Mouse (Mus musculus): ENCODE measurements at regions not wholly inside any gene's neighbourhood (a gene's known extent, or its start where the extent isn't known, plus 50 kb on each side); places are given as distances from the start of the nearest gene placed in this dataset.

DNA sequence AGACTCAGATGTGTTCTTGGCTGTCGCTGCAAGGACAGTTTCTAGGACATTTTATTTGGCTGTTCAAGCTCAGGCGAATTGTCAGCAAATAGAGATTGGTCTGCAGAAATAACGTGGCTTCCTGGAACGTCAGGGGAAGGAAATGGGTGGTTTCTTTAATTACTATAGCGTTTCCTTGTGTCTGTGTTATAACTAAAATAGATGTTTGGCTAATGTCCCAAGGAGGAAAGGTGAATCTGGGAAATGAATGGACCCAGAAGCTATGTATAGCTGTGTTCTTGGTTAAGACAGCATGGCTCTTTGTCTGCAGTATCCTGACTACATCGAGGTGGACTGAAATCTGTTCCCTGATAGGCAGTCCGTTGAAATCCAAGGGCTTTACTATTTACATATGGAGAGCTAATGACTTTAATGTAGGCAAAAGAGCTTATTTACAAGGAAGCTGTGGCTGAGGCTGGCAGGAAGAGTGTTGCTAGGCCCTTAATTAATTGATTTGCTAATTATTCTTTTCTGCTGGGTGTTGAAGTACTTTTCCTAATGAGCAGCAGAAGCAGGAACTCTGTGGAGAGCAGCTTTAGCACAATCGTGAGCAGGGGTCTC, 136.9 kb upstream of the Rap1b start:
- Histone ChIP-seq H3K4me3 (replicated peaks in 1 of 3; ENCODE audit: low read depth in 2 of 3, low read length in 2 of 3, poor library complexity in 1 of 3) (no peak overlapping the region), H3K9ac (ENCODE audit: insufficient read depth, low read depth) (no peak overlapping the region), H3K79me2 (replicated peaks; ENCODE audit: control insufficient read depth, extremely low read depth, insufficient read depth, poor library complexity, severe bottlenecking) (no peaks in the 10 kb centered on the region), H3K9me3 (replicated peaks; ENCODE audit: low read length) (no peaks in the 10 kb centered on the region), H3K4me1 (ENCODE audit: control insufficient read depth in 1 of 2, insufficient read depth in 2 of 2) (peaks cover 13 to 20% of the 10 kb centered on the region in 2 experiments), H3K36me3 (replicated peaks in 1 of 2; ENCODE audit: control insufficient read depth in 1 of 2, insufficient read depth in 1 of 2, low read length in 1 of 2) (no peaks in the 10 kb centered on the region), H3K27ac (ENCODE audit: insufficient read depth, low read depth) (no peak overlapping the region), H3K4me2 (ENCODE audit: insufficient read depth, low read depth, poor library complexity, severe bottlenecking) (no peak overlapping the region), H3K27me3 (replicated peaks) (no peaks in the 10 kb centered on the region)
- DNase-seq (ENCODE audit: extremely low read depth), result no peak
- dilution Hi-C loops (cut with MboI; ENCODE audit: extremely low pct_ligation_motif_present, extremely low pct_unique_long_range_greater_than_20kb, low sequenced_read_pairs) (no loop called here), in situ Hi-C loops (cut with MboI; ENCODE audit: low pct_ligation_motif_present, low pct_unique_long_range_greater_than_20kb, low sequenced_read_pairs) (no loop called here)
- TF ChIP-seq ELF1 (IDR thresholded peaks at IDR 0.05; ENCODE audit: low read depth, low read length), result no peak
- TF ChIP-seq E2F4 (IDR thresholded peaks at IDR 0.05; ENCODE audit: insufficient replicate concordance, low read depth, low read length), result no peak
- no peak for TF ChIP-seq POLR2A (IDR thresholded peaks at IDR 0.05; ENCODE audit: low read depth, low read length)
- TF ChIP-seq TCF12 (IDR thresholded peaks at IDR 0.05; ENCODE audit: low read depth, low read length), result no peak
- no peak for TF ChIP-seq ZC3H11A (IDR thresholded peaks at IDR 0.05; ENCODE audit: low read depth, low read length)
- no peak for TF ChIP-seq USF1 (IDR thresholded peaks at IDR 0.05; ENCODE audit: low read depth, low read length)
- TF ChIP-seq ETS1 (conservative IDR thresholded peaks at IDR 0.05; ENCODE audit: low read depth, low read length), result no peak

DNA sequence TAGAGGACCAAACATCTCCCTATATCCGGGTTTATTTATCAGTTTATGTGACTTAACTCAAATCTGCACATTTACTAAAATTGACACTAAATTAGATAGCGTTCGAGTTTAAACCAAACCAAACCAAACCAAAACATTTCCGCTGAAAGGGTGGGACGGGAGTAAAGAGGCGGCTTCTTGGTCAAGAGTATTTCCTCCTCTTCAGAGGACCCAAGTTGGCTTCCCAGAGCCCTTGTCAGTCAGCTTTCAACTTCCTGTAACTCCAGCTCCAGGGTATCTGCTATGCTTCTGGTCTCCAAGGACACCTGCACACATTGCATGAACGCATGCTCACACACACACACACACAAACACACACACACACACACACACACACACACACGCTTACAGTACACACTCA, 137.4 kb upstream of the Rap1b start:
- in situ Hi-C loops (cut with MboI; ENCODE audit: low pct_ligation_motif_present, low pct_unique_long_range_greater_than_20kb, low sequenced_read_pairs) (no loop called here), dilution Hi-C loops (cut with MboI; ENCODE audit: extremely low pct_ligation_motif_present, extremely low pct_unique_long_range_greater_than_20kb, low sequenced_read_pairs) (no loop called here)
- Histone ChIP-seq H3K4me2 (ENCODE audit: insufficient read depth, low read depth, poor library complexity, severe bottlenecking) (no peak overlapping the region), H3K27ac (ENCODE audit: insufficient read depth, low read depth) (no peak overlapping the region), H3K9ac (ENCODE audit: insufficient read depth, low read depth) (no peak overlapping the region), H3K27me3 (replicated peaks) (no peaks in the 10 kb centered on the region), H3K79me2 (replicated peaks; ENCODE audit: control insufficient read depth, extremely low read depth, insufficient read depth, poor library complexity, severe bottlenecking) (no peaks in the 10 kb centered on the region), H3K36me3 (replicated peaks in 1 of 2; ENCODE audit: control insufficient read depth in 1 of 2, insufficient read depth in 1 of 2, low read length in 1 of 2) (no peaks in the 10 kb centered on the region), H3K4me3 (replicated peaks in 1 of 3; ENCODE audit: low read depth in 2 of 3, low read length in 2 of 3, poor library complexity in 1 of 3) (no peak overlapping the region), H3K4me1 (ENCODE audit: control insufficient read depth in 1 of 2, insufficient read depth in 2 of 2) (peaks cover 13 to 26% of the 10 kb centered on the region in 2 experiments), H3K9me3 (replicated peaks; ENCODE audit: low read length) (no peaks in the 10 kb centered on the region)
- no peak for TF ChIP-seq JUN (IDR thresholded peaks at IDR 0.05; ENCODE audit: insufficient read depth, low read depth, low read length)
- no peak for TF ChIP-seq IRF4 (IDR thresholded peaks at IDR 0.05; ENCODE audit: low read depth, low read length)
- TF ChIP-seq RCOR1 (conservative IDR thresholded peaks at IDR 0.05; ENCODE audit: low read depth, low read length), result no peak
- TF ChIP-seq MEF2A (IDR thresholded peaks at IDR 0.05; ENCODE audit: borderline replicate concordance, low read depth, low read length), result no peak
- no peak for TF ChIP-seq RAD21 (IDR thresholded peaks at IDR 0.05; ENCODE audit: low read depth, low read length)
- no peak for TF ChIP-seq POLR2A (IDR thresholded peaks at IDR 0.05; ENCODE audit: low read depth, low read length)
- no peak for TF ChIP-seq CHD1 (IDR thresholded peaks at IDR 0.05; ENCODE audit: low read depth, low read length)
- TF ChIP-seq POLR2AphosphoS2 (IDR thresholded peaks at IDR 0.05; ENCODE audit: low read depth, low read length), result no peak
- TF ChIP-seq E2F4 (IDR thresholded peaks at IDR 0.05; ENCODE audit: insufficient replicate concordance, low read depth, low read length), result no peak
- no peak for TF ChIP-seq MXI1 (IDR thresholded peaks at IDR 0.05; ENCODE audit: low read depth, low read length)
- TF ChIP-seq EP300 (IDR thresholded peaks at IDR 0.05; ENCODE audit: low read length), result no peak
- TF ChIP-seq TCF12 (IDR thresholded peaks at IDR 0.05; ENCODE audit: low read depth, low read length), result no peak
- TF ChIP-seq MAFK (IDR thresholded peaks at IDR 0.05; ENCODE audit: insufficient replicate concordance, low read length), result no peak
- no peak for TF ChIP-seq UBTF (IDR thresholded peaks at IDR 0.05; ENCODE audit: low read depth, low read length)
- no peak for TF ChIP-seq BHLHE40 (IDR thresholded peaks at IDR 0.05; ENCODE audit: low read depth, low read length)
- TF ChIP-seq KAT2A (IDR thresholded peaks at IDR 0.05; ENCODE audit: insufficient replicate concordance, low read length), result no peak
- no peak for TF ChIP-seq ETS1 (conservative IDR thresholded peaks at IDR 0.05; ENCODE audit: low read depth, low read length)
- no peak for TF ChIP-seq USF2 (conservative IDR thresholded peaks at IDR 0.05; ENCODE audit: low read depth, low read length)
- no peak for TF ChIP-seq NRF1 (IDR thresholded peaks at IDR 0.05; ENCODE audit: low read depth, low read length)
- no peak for DNase-seq (ENCODE audit: extremely low read depth)

Data from CH12.LX (cell line).